Mouse (Mus musculus): ENCODE measurements around the gene Cnot11. TPM values are rescaled to one million over a fixed set of nuclear protein-coding genes. Genes with fewer than 3 reads are reported as not detected.

Cnot11 gene
- total RNA-seq, 2 experiments from 2014 or later = 24.4 to 24.6 TPM

DNA sequence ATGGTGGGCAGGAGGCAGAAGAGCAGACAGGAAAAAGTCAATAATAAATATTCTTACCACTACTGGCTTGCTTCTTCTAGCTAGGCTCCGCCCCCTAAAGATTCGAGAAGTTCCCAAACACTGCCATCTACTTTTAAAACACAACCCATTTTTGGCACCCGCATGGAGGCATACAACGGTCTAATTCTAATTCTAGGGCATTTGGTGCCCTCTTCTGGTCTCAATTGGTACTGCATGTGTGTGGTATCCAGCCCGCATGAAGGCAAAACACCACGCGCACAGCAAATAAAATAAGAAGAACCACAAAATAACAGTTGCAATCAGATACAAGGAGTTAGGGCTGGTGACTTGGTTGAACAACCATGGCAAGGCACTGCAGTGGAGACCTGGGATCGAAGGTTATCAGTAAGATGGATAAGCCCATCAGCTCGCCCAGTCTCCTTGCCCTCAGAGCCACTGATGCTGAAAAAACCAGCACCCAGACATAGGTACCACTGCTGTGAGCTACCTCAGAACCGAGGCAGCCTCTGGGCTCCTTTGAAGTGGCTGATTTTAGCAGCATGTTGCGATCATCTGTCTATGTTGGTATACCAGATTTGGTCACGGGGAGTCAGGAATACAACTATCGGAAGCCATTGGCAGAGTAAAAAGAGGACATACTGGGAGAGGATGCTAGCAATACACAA is 4.4 kb upstream of the Cnot11 start:
- DNase-seq (ENCODE audit: low spot score in 2 of 2) = peak; percentile 80 to 89
- intact Hi-C loops (cut with DNase I) = loop anchor here (2.0 to 10.0 kb wide), 2 partner anchors 140 to 336 kb away; partner anchors contain the start of gene Npas2

DNA sequence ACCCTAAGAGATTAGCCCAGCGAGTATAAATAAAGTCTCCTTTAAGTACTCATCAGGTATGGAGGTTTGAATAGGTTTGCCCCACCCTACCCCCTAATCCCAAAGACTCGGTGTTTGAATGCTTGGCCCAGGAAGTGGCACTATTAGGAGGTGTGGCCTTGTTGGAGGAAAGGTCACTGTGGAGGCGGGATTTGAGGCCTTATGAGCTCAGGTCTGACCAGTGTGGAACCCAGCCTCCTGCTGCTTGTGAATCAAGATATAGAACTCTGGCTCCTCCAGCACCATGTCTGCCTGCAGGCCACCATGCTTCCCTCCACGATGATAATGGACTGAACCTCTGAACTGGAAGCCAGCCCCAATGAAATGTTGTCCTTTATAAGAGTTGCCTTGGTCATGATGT is 3.8 kb upstream of the Cnot11 start:
- intact Hi-C loops (cut with DNase I) = loop anchor here (2.0 to 10.0 kb wide), 2 partner anchors 140 to 336 kb away; partner anchors contain the start of gene Npas2
- DNase-seq (ENCODE audit: low spot score in 2 of 2) = no peak

DNA sequence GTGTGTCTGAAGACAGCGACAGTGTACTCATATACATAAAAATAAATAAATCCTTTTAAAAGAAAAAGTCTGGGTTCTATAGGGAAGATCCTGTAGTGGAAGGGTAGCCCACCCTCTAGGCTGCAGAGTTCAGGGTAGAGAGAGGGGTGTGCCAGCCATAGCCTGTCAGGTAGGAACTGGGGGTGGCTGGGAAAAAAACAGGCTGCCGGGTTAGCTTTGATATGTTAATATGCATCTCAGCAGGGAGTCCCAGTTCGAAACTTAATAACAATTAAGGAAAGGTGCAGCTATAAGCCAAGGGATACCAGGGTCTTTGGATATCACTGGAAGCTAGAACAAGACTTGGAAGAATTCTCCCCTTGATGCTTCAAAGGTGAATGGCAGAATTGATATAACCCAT is 875 bp upstream of the Cnot11 start:
- no peak for DNase-seq (ENCODE audit: low spot score in 2 of 2)
- intact Hi-C loops (cut with DNase I) = loop anchor here (10.0 kb wide), 1 partner anchor 339 kb away; the partner anchor contains the start of gene Npas2

DNA sequence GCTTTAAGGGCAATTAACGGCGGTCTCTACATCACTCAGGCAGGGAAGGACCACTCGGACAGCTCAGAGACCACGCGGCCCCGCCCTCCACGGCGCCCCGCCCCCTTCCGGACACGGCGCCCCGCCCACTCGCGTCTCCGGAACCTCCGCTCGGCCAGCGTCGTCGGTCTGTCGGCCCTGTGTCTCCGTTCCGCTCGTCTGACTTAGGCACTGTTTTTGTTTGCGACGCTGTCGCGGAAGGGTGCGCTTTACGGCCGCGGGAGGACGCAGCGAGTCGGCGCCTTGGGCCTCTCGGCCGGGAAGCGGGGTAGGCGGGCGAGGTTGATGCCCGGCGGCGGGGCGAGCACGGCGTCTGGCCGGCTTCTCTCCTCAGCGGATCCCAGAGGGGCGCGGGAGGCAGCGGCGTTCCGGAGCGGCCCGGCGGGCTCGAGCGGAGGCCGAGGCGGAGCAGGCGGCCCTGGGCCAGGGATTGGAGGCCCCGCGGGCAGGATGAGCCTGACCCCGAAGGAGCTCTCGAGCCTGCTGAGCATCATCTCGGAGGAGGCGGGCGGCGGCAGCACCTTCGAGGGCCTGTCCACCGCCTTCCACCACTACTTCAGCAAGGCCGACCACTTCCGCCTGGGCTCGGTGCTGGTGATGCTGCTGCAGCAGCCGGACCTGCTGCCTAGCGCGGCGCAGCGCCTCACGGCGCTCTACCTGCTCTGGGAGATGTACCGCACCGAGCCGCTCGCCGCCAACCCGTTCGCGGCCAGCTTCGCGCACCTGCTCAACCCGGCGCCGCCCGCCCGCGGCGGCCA is 921 bp downstream of the Cnot11 start:
- DNase-seq (ENCODE audit: low spot score in 2 of 2) = peak; percentile 99
- intact Hi-C loops (cut with DNase I) = loop anchor here (10.0 kb wide), 1 partner anchor 341 kb away; the partner anchor contains the start of gene Npas2

DNA sequence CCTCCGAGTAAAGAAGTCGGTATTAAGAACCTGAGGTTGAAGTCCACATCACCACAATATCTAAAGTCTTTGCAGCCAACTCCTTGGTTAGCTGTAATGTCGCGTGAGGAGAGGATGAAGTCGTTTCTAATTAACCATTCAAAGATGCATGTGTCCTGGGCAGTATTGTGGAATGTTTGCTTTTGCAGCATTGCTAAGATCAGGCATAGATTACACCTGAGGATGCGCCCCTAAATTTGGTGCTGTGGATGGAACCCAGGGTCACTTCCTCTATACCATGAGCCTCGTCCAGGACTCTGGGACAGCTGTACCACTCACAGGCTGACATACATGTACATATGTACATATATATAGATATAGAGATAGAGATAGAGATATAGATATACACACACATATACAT is 1.9 kb downstream of the Cnot11 start:
- intact Hi-C loops (cut with DNase I) = loop anchor here (10.0 kb wide), 1 partner anchor 342 kb away; the partner anchor contains the start of gene Npas2
- DNase-seq (ENCODE audit: low spot score in 2 of 2) = no peak

DNA sequence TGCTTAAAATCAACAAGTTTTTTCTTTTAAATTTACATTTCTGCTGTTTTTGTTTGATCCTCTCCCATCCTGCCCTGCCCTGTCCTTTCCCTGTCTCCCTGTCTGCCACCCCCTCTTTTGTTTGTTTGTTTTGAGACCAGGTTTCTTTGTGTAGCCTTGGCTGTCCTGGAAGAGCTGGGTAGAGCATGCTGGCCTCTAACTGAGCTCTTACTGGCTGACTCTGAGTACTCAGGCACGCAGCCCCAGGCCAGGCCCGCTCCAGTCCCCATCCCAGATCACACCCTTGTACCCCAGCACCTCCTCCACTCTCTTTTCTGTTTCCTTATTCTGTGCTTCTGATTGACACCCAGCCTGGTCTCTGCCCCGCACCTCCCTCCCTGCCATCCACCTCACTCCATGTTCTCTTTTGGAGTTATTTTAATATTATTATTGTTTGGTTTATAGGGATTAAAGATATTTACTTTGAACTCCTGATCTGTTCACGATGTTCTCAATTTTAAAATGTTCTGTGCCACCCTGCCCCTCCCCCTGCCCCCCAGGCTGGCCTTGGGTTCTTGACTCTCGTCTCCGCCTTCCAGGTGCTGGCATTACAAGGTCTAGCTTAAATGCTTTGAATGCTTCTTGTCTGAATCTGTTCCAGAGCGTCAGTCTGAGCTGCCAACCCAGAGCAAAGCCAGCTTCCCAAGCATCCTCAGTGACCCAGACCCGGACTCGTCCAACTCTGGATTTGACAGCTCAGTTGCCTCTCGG is 3.0 kb downstream of the Cnot11 start:
- no peak for DNase-seq (ENCODE audit: low spot score in 2 of 2)
- intact Hi-C loops (cut with DNase I) = loop anchor here (10.0 kb wide), 1 partner anchor 343 kb away; the partner anchor contains the start of gene Npas2

DNA sequence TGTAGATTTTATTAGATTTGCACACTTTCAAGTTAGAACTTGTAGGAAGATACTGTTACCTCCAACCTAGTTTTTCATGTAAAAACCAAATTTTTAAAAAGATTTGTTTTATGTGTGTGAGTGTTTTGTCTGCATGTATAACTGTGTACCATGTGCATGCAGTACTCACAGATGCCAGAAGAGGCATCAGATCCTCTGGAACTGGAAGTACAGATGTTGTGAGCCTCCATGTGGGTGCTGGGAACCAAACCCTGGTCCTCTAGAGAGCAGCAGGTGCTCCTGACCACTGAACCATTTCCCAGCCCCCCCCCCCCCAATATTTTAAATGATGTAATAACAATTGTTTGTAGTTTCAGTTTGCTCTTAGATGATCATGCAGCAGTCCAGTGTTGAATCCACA is 5.8 kb downstream of the Cnot11 start:
- DNase-seq (ENCODE audit: low spot score in 2 of 2) = no peak
- intact Hi-C loops (cut with DNase I) = no loop called here

DNA sequence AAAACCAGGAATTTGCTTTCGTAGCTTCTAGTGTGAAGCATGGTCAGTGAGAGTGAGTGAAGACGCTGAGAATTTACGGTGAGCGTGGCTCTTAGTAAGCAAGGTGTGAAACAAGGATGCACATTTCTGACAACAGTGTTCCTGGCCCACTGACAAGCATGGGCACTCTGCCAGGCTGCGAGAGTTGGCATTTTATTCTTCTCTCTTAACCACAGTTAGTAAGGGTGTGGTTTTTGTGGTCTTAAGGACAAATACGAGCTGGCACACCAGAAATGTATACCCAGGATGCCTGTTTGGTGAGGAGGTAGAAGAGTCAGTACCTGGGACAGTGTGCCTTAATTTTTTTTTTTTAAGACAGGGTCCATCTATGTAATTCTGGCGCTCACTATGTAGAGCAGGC is 10.8 kb downstream of the Cnot11 start:
- intact Hi-C loops (cut with DNase I) = no loop called here
- DNase-seq (ENCODE audit: low spot score in 2 of 2) = peak in 1 of 2 experiments; percentile 39

DNA sequence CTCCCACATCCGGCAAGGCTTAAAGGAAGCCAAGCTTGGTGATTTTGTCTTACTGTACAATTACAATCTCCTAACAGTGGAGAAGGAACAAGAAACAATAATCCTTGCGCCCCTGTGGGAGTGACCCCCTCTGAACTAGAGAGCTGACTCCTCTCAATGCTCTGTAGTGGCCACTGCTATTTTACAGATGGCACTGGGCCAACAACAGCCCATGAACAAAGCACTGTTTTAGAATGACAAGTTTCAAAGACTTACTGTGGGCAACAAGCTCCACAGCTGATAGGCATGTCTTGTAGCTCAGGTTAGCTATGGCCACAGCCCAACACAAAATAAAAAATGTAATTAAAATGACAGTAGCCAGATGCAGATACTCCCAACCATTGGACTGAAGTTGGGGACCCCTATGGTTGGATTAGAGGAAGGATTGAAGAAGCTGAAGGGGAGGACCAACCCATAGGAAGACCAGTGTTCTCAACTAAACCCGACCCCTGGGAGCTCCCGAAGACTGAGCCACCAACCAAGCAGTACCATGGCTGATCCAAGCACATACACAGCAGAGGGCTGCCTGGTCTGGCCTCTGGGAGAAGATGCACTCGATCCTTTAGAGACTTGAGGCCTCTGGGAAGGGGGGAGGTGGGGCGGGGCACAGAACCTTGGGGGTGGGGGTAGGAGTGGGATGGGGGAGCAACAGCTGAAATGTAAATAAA is 11.5 kb downstream of the Cnot11 start:
- no peak for DNase-seq (ENCODE audit: low spot score in 2 of 2)
- intact Hi-C loops (cut with DNase I) = no loop called here

DNA sequence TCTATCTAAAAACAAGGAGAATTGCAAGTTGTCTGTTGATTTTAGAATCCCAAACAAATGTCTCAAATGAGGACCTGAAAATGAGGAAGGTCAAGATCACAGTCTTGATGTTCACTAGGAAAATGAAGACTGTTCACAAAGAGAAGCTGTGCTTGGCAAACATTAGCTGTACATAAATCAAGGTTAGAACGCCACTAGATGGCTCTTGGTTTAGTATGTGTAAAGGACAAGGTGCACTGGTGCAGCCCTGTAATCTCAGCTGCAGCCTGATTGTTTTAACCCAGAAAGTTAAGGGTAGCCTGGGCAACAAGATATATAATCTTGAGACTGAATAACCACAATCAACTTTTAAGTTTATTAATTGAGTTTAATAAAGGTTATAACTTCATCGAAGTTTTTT is 12.4 kb downstream of the Cnot11 start:
- intact Hi-C loops (cut with DNase I) = no loop called here
- no peak for DNase-seq (ENCODE audit: low spot score in 2 of 2)

DNA sequence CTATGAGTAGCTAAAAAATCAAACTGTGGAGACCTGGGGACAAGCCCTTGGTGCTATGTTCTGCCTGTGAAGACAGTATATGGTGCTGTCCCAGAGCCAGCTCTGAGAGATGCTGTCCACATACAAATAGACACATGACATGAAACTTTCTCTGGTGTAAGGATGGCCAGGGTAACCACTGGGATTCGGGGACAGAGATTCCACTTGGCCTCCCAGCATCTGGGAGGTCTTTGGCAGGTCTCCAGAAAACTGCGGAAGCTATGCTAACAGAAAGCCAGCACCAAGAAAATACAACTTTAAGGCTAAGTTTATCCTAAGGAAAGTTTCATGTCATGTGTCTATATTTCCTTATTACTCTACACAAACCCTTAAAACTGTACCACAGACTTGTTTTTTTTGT is 15.0 kb downstream of the Cnot11 start:
- intact Hi-C loops (cut with DNase I) = no loop called here
- no peak for DNase-seq (ENCODE audit: low spot score in 2 of 2)

DNA sequence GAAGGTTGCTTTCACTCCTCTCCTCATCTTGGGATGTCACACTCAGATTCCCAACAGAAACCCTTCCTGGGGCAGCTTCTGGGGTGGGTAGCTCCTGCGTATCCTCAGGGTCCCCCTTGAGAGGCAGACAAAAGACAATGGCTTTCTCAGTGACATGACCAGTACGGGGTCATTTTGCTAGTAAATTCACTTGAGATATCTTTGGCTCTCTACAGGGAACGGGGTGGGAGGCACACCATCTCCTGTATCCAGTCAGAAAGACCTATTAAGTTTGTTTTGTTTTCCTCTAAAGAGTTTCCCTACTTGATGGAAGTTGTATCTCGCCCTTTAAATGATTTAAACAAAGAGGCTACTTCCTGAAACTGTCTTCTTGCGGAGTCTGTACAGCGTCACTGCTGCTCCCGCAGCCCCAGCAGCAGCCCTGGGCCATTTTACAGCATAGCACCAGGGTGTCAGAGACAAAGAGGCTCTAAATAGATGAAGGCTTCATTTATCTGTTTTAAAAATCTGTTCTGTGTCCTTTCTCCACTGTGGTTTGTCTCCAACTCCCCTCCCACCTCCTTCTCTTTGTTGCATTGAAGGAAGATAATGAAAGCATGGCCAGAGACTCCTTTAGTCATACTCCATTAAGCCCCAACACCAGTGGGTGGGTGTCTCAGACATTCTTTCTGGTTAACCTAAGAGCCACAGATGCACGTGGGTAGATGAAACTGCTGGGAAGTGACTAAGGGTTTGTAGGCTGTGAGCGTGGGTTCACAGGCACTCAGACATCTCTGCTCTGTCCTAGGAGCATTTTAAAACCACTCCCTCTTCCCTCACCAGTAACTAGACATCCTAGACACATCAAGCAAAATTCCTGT is 21.0 kb downstream of the Cnot11 start:
- DNase-seq (ENCODE audit: low spot score in 2 of 2) = peak; percentile 67 to 97
- intact Hi-C loops (cut with DNase I) = loop anchor here (5.0 kb wide), 2 partner anchors 97 to 347 kb away; partner anchors contain the start of genes Creg2 and Map4k4

DNA sequence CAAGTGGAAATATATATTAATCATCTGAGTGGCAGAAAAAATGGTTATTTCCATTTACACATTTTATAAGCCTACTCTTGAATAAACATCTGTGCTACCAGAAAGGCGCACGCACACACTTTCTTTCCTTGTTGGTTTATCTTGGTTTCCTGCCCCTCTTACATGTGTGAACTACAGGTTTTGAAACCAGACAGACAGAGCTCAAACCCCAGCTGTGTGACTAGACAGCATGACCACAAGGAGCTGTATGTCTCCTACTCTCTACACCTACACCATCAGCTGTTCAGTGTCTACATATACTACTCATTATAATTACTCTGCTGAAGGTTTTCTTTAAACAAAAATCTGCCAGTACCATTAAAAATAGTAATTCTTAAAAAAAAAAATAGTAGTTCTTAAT is 24.2 kb downstream of the Cnot11 start:
- intact Hi-C loops (cut with DNase I) = loop anchor here (5.0 kb wide), 2 partner anchors 93 to 343 kb away; partner anchors contain the start of genes Creg2 and Map4k4

DNA sequence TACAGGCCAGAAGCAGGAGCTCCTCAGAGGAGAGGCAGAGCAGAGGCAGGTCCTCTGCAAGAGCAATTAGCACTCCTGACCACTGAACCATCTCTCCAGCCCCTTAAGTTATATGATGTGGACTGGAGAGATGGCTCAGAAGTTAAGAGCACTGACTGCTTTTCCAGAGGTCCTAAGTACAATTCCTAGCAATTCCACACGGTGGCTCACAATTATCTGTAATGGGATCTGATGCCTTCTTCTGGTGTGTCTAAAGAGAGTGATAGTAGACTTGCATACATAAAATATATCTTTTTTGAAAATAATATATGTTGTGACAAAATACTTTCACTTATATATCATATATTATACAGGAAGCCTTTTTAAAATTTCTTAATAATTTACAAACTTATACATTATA is 27.1 kb downstream of the Cnot11 start:
- DNase-seq (ENCODE audit: low spot score in 2 of 2) = peak in 1 of 2 experiments; percentile 37
- intact Hi-C loops (cut with DNase I) = no loop called here

More for the DNA sequence above, 24.2 kb downstream of the Cnot11 start:
- peak in 1 of 2 experiments; percentile 55 for DNase-seq (ENCODE audit: low spot score in 2 of 2)

DNA sequence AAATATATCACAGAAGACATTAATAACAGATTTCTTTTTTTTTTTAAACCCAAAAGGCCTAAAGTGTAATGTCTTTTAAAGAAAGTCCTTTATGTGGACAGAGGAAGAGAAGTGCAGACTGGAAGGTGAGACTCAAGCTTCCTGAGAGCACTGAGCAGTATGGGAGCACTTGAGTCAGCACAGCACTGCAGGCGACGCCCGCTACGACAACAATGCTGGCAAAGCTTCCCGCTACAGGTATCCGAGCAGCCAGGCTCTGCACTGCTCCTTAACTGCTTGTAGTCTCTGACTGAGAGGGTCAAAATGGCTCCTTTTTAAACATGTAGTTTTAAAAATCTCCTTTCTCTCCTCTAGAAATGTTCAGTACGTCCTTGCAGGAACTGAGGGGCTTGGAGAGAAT is 28.4 kb downstream of the Cnot11 start:
- DNase-seq (ENCODE audit: low spot score in 2 of 2) = no peak

DNA sequence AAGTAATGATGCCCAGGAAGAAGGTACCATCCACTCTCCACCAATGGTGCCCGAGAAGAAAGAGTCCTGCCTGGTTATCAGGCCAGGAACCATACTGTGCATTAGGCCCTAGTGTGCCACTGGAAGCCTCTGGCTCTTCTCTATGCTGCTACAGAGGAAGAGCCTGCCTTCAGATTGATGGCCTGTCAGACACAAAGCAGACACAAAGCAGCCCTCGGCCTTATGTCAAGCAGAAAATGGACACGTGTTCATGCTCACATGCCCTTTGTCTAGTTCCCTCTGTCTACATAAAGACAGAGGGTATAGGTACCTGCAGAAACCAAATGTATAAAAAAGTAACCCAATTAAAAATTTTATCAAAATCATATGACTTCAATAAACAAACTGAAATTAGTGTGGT is 29.8 kb downstream of the Cnot11 start:
- no peak for DNase-seq (ENCODE audit: low spot score in 2 of 2)
- intact Hi-C loops (cut with DNase I) = no loop called here

More for the DNA sequence above, 28.4 kb downstream of the Cnot11 start:
- intact Hi-C loops (cut with DNase I) = no loop called here

DNA sequence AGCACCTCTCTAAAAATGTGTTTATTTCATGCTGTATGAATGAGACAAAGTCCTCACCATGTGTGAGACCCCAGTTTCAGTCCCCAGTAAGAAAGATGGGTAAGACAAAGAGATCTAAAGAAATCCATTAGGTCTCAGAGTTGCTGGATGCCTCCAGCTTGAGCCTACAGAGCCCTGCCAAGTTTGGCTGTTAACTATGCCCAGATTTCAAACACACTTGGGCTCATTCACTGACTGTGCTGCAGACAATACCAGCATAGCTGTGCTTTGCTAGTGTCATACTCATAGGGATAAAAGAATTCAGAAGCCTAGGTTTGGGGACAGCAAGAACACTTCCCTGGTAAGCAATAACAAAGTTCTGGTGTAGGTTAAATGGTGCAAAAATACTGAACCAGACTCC is 33.3 kb downstream of the Cnot11 start:
- intact Hi-C loops (cut with DNase I) = no loop called here
- no peak for DNase-seq (ENCODE audit: low spot score in 2 of 2)

DNA sequence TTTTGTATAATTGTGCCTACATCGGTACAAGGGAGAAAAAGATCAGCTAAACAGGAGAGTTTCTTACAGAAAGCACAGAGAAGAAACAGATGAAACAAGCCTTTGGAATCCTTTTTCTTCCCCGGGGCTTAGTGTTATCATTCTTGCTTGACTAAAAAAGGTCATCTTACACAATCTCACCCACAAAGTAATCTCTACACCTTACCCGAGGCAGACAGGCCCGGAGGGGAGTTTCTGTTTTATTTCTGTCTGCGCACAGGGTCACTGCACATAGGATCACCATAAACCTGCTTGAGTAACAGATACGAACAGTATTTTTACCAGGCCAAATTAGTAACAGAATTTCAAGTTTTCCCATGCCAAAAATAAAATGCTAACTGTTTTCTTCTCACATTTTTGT is 36.9 kb downstream of the Cnot11 start:
- DNase-seq (ENCODE audit: low spot score in 2 of 2) = no peak
- intact Hi-C loops (cut with DNase I) = no loop called here
